Mouse (Mus musculus): ENCODE results near the gene Cybc1.

The Cybc1 gene

GRCm38 (mm10) chr11:121229018-121229439 is at the start of gene Cybc1:
Cybc1 (minus strand) TSS chr11:121229322.
- peak; percentile 87 for DNase-seq

- DNase-seq = no peak
Measured at GRCm38 (mm10) chr11:121278011-121278410, 48.9 kb upstream of the Cybc1 start.

GRCm38 (mm10) chr11:121277516-121277915 is 48.4 kb upstream of the Cybc1 start:
- DNase-seq = no peak

GRCm38 (mm10) chr11:121261074-121261473 is 32.0 kb upstream of the Cybc1 start:
- DNase-seq = no peak

- DNase-seq = peak; percentile 30
Measured at GRCm38 (mm10) chr11:121260211-121260906, 31.2 kb upstream of the Cybc1 start.

GRCm38 (mm10) chr11:121259160-121260100 is 30.3 kb upstream of the Cybc1 start, which contains the start of gene Foxk2:
Foxk2 (plus strand) TSS chr11:121259990.
- peak; percentile 90 for DNase-seq

- no peak for DNase-seq
Measured at GRCm38 (mm10) chr11:121250196-121250595, 21.1 kb upstream of the Cybc1 start.

- no peak for DNase-seq
Measured at GRCm38 (mm10) chr11:121239669-121240068, 10.5 kb upstream of the Cybc1 start.

GRCm38 (mm10) chr11:121237345-121238128 is 8.4 kb upstream of the Cybc1 start:
- DNase-seq = no peak

- peak; percentile 99 for DNase-seq
Measured at GRCm38 (mm10) chr11:121236564-121237344, 7.6 kb upstream of the Cybc1 start, which contains the start of gene Narf. Narf (plus strand) TSS chr11:121237253.

- peak; percentile 27 for DNase-seq
Measured at GRCm38 (mm10) chr11:121235475-121236238, 6.5 kb upstream of the Cybc1 start.

GRCm38 (mm10) chr11:121232706-121233105 is 3.6 kb upstream of the Cybc1 start:
- DNase-seq = no peak

- DNase-seq = peak; percentile 22
Measured at GRCm38 (mm10) chr11:121231628-121232291, 2.6 kb upstream of the Cybc1 start.

- DNase-seq = peak; percentile 60
Measured at GRCm38 (mm10) chr11:121231191-121231590, 2.1 kb upstream of the Cybc1 start.

GRCm38 (mm10) chr11:121228129-121229017 is 749 bp downstream of the Cybc1 start:
- DNase-seq = no peak

GRCm38 (mm10) chr11:121221321-121222010 is 7.7 kb downstream of the Cybc1 start:
- DNase-seq = no peak

- no peak for DNase-seq
Measured at GRCm38 (mm10) chr11:121220771-121221170, 8.4 kb downstream of the Cybc1 start.

GRCm38 (mm10) chr11:121219776-121220175 is 9.3 kb downstream of the Cybc1 start:
- DNase-seq = no peak

GRCm38 (mm10) chr11:121216831-121217230 is 12.3 kb downstream of the Cybc1 start:
- DNase-seq = no peak

Measured in kidney, adult 18-20 months (tissue).